Mouse (Mus musculus): ENCODE results near the gene Parvb. TPM values are rescaled to one million over a fixed set of nuclear protein-coding genes. Genes with fewer than 3 reads are reported as not detected.
A peak's percentile ranks its signal among the peaks of the same experiment; 100 is the strongest.

Gene Parvb
- polyA plus RNA-seq, 1 experiment from 2014 or later, result 6.0 TPM

- H3K27me3 ChIP-seq (ENCODE audit: insufficient read depth, low read length), result no peaks in the 10 kb centered on the region
- peaks cover 17% of the 10 kb centered on the region for H3K4me1 ChIP-seq (ENCODE audit: insufficient read depth)
- H3K27ac ChIP-seq (ENCODE audit: low read depth), result peak within 1 kb of the TSS; percentile 99
- ATAC-seq (peak; percentile 96), DNase-seq (peak; percentile 92)
- peak within 1 kb of the TSS; percentile 82 for H3K4me2 ChIP-seq (ENCODE audit: low read depth, low read length)
- TF ChIP-seq EP300 (IDR thresholded peaks at IDR 0.05; ENCODE audit: low read depth) (no peak), CTCF (IDR thresholded peaks at IDR 0.05; ENCODE audit: low read depth) (peak; percentile 42)
- H3K36me3 ChIP-seq (replicated peaks; ENCODE audit: insufficient read depth, low read length), result peaks cover 11% of the 10 kb centered on the region
- H3K9me3 ChIP-seq (ENCODE audit: low read length), result no peaks in the 10 kb centered on the region
- 5% methylated on average over 48 of the region's 48 CpGs for WGBS (ENCODE audit: insufficient replicate concordance)
- peak within 1 kb of the TSS; percentile 87 for H3K4me3 ChIP-seq (ENCODE audit: low read depth, low read length)
- peak within 1 kb of the TSS; percentile 78 for H3K9ac ChIP-seq (replicated peaks)
Observed at GRCm38 (mm10) chr15:84192058-84192791, 39.6 kb upstream of the Parvb start, which contains the start of gene Samm50. Samm50 (plus strand) TSS chr15:84192241.

GRCm38 (mm10) chr15:84196486-84197165 lies 35.2 kb upstream of the Parvb start:
- H3K4me2 ChIP-seq (ENCODE audit: low read depth, low read length), result no peak overlapping the region
- H3K9me3 ChIP-seq (ENCODE audit: low read length), result no peaks in the 10 kb centered on the region
- peak overlapping the region; percentile 67 for H3K27ac ChIP-seq (ENCODE audit: low read depth)
- no peak overlapping the region for H3K4me3 ChIP-seq (ENCODE audit: low read depth, low read length)
- ATAC-seq, result peak; percentile 11; the same call in 1 of the 2 replicates
- H3K36me3 ChIP-seq (replicated peaks; ENCODE audit: insufficient read depth, low read length), result peaks cover 52% of the 10 kb centered on the region
- WGBS (ENCODE audit: insufficient replicate concordance), result 75% methylated on average over 8 of the region's 8 CpGs
- TF ChIP-seq CTCF (IDR thresholded peaks at IDR 0.05; ENCODE audit: low read depth) (no peak), EP300 (IDR thresholded peaks at IDR 0.05; ENCODE audit: low read depth) (no peak)
- no peak overlapping the region for H3K9ac ChIP-seq (replicated peaks)
- peak; percentile 42 for DNase-seq
- H3K27me3 ChIP-seq (ENCODE audit: insufficient read depth, low read length), result no peaks in the 10 kb centered on the region
- H3K4me1 ChIP-seq (ENCODE audit: insufficient read depth), result peaks cover 6% of the 10 kb centered on the region; the same call in 1 of the 2 replicates

GRCm38 (mm10) chr15:84207327-84207726 lies 24.5 kb upstream of the Parvb start:
- H3K27ac ChIP-seq (ENCODE audit: low read depth), result no peak overlapping the region

GRCm38 (mm10) chr15:84209517-84210412 lies 22.1 kb upstream of the Parvb start:
- Histone ChIP-seq H3K27ac (ENCODE audit: low read depth) (peak overlapping the region; percentile 83), H3K4me3 (ENCODE audit: low read depth, low read length) (no peak overlapping the region), H3K4me1 (ENCODE audit: insufficient read depth) (peaks cover 22% of the 10 kb centered on the region), H3K9me3 (ENCODE audit: low read length) (no peaks in the 10 kb centered on the region), H3K4me2 (ENCODE audit: low read depth, low read length) (peak overlapping the region; percentile 45), H3K9ac (replicated peaks) (peak overlapping the region; percentile 34), H3K36me3 (replicated peaks; ENCODE audit: insufficient read depth, low read length) (peaks cover 64% of the 10 kb centered on the region), H3K27me3 (ENCODE audit: insufficient read depth, low read length) (no peaks in the 10 kb centered on the region)
- 49% methylated on average over 11 of the region's 11 CpGs for WGBS (ENCODE audit: insufficient replicate concordance)
- ATAC-seq, result peak; percentile 88
- TF ChIP-seq CTCF (IDR thresholded peaks at IDR 0.05; ENCODE audit: low read depth) (no peak), EP300 (IDR thresholded peaks at IDR 0.05; ENCODE audit: low read depth) (peak; percentile 94)
- DNase-seq, result peak; percentile 65

More at GRCm38 (mm10) chr15:84207327-84207726, 24.5 kb upstream of the Parvb start:
- WGBS (ENCODE audit: insufficient replicate concordance), result 70% methylated on average over 4 of the region's 4 CpGs
- ATAC-seq, result no peak
- no peaks in the 10 kb centered on the region for H3K27me3 ChIP-seq (ENCODE audit: insufficient read depth, low read length)
- peaks cover 22% of the 10 kb centered on the region for H3K4me1 ChIP-seq (ENCODE audit: insufficient read depth)
- TF ChIP-seq CTCF (IDR thresholded peaks at IDR 0.05; ENCODE audit: low read depth), result no peak
- TF ChIP-seq EP300 (IDR thresholded peaks at IDR 0.05; ENCODE audit: low read depth), result no peak
- H3K4me2 ChIP-seq (ENCODE audit: low read depth, low read length), result no peak overlapping the region
- no peak overlapping the region for H3K4me3 ChIP-seq (ENCODE audit: low read depth, low read length)
- peaks cover 57% of the 10 kb centered on the region for H3K36me3 ChIP-seq (replicated peaks; ENCODE audit: insufficient read depth, low read length)
- no peaks in the 10 kb centered on the region for H3K9me3 ChIP-seq (ENCODE audit: low read length)
- H3K9ac ChIP-seq (replicated peaks), result no peak overlapping the region
- no peak for DNase-seq

- Histone ChIP-seq H3K9me3 (ENCODE audit: low read length) (no peaks in the 10 kb centered on the region), H3K4me1 (ENCODE audit: insufficient read depth) (peaks cover 22% of the 10 kb centered on the region), H3K27ac (ENCODE audit: low read depth) (peak overlapping the region; percentile 83), H3K4me2 (ENCODE audit: low read depth, low read length) (peak overlapping the region; percentile 45), H3K27me3 (ENCODE audit: insufficient read depth, low read length) (no peaks in the 10 kb centered on the region), H3K36me3 (replicated peaks; ENCODE audit: insufficient read depth, low read length) (peaks cover 62% of the 10 kb centered on the region), H3K9ac (replicated peaks) (peak overlapping the region; percentile 27; the same call in 1 of the 2 replicates), H3K4me3 (ENCODE audit: low read depth, low read length) (no peak overlapping the region)
- no peak for ATAC-seq
- 75% methylated on average over 13 of the region's 13 CpGs for WGBS (ENCODE audit: insufficient replicate concordance)
- TF ChIP-seq EP300 (IDR thresholded peaks at IDR 0.05; ENCODE audit: low read depth) (no peak), CTCF (IDR thresholded peaks at IDR 0.05; ENCODE audit: low read depth) (no peak)
- DNase-seq, result no peak
Observed at GRCm38 (mm10) chr15:84210461-84210860, 21.4 kb upstream of the Parvb start.
